Mouse (Mus musculus): Measurements from ENCODE around the gene Aph1b. TPM values are rescaled to one million over a fixed set of nuclear protein-coding genes. Genes with fewer than 3 reads are reported as not detected.

The Aph1b gene
- 2.6 TPM for polyA plus RNA-seq (2017; shearing (Covaris generic))

DNA sequence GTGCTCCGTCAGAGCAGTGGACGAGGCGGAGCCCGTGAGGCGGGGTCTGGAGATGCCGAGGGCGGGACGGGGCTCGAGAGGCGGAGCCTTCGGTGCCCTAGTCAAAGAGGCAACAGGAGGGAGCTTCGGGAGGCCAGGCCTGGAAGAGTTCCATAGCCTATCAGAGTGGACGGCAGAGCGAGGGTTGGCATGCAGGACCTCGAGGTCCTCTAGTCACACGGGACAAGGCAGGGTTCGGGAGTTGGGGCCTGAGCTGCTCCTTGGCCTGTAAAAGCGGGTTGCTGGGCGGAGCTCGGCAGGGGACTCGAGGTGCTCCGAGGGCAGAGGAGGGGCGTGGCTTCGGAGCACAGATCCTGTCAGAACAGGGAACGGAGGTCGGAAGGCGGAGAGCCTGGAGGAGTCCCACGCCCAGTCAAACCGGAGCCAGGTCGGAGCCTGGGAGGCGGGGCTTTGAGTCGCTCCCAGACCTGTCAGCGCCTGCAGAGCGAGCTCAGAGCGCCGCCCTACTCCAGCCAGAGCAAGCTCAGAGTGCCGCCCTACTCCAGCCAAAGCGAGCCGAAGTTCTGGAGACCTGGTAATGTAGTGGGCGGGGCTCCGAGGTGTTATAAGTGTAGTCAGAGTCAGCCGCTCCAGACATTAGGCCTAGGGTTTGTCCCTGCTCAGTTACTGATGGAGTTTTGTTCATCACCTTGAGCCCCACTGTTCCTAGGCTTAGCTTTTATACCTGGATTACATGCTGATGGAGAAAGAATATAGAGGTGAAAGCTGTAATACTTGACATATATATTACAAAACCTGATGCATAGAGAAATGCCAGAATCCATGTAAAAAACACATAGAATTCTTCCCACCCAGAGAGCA lies at the start of gene Aph1b:
TSS of gene Aph1b (minus strand) at position 27 of the 861 bp plus-strand sequence.

DNA sequence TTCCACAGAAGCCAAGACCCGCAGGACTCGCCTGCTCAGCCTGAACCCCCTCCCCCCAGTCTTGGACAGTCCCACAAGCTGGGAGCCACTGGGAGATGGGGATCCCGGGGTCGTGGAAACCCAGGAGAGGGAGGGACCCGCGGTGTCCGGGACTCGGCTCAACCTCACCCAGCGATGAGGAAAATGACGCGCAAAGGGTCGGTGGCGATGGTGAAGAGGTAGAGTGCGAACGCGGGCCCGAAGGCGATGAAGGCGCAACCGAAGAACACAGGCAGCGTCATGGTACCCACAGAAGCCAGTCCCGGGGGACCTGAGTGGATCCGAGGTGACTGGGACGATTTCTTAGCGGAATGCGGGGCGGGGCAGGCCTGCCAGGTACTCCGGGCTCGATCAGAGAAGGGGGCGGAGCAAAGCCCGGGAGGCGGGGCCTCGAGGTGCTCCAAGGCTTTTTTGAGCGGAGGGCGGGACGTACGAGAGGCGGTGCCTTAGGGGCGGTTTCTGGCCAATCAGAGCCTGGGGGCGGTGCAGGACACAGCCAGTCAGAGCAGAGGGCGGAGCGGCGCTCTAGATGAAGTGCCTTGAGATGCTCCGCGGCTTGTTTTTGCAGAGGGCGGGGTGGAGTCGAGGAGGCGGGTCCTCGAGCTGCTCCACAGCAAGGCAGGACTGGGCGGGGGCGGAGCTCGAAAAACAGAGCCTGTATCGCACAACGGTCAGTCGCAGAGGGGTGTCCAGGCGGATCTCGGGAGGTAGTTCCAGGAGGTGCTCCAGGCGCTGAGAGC lies 39.2 kb upstream of the Aph1b start, which contains the start of gene Aph1c:
TSS of gene Aph1c (minus strand) at position 409 of the 779 bp plus-strand sequence.

DNA sequence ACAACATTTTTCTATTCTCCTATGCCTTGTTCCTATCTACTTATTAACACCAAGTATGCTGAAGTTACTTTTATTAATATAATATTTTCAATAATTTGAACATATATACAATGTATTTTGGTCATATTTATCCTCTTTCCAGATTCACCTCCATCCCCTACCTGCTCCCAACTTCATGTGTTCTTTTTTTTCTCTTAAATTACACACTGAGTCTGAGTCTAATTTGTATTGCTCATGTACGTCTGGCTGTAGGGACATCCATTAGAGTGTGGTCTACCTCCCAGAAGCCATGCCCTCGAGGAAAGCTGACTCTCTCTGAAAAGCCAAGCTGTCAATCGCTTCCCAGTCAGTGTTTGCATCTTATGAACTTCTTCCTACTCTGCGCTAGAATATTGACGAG lies 1.4 kb upstream of the Aph1b start, which contains the start of gene Gm10647:
TSS of gene Gm10647 (plus strand) at position 301 of the 400 bp plus-strand sequence.

Other genes with a start within 250 kb of the Aph1b start
- gene Usp3, start 202.3 kb downstream of the Aph1b start, polyA plus RNA-seq (2017; shearing (Covaris generic)): 194 TPM
- gene Car12, start 81.8 kb downstream of the Aph1b start, polyA plus RNA-seq (2017; shearing (Covaris generic)): 8.3 TPM
- not detected for gene Gm10647, start 1.5 kb upstream of the Aph1b start, polyA plus RNA-seq (2017; shearing (Covaris generic))
- 0.99 TPM for gene Aph1c, start 39.2 kb upstream of the Aph1b start, polyA plus RNA-seq (2017; shearing (Covaris generic))
- gene Rab8b, start 124.2 kb upstream of the Aph1b start, polyA plus RNA-seq (2017; shearing (Covaris generic)): 183 TPM
- 264 TPM for gene Rps27l, start 150.6 kb upstream of the Aph1b start, polyA plus RNA-seq (2017; shearing (Covaris generic))
- 4.1 TPM for gene Lactb, start 180.0 kb upstream of the Aph1b start, polyA plus RNA-seq (2017; shearing (Covaris generic))

Measured in activated CD4-positive, CD25-positive, alpha-beta regulatory T cell, adult 9 weeks (primary cell).